Mouse (Mus musculus) embryonic facial prominence, embryonic 14.5 days (tissue): ENCODE measurements around the gene Kidins220. TPM values are rescaled to one million over a fixed set of nuclear protein-coding genes. Genes with fewer than 3 reads are reported as not detected.

Experiments used
- ATAC-seq: fragments of 200-750 bp; cut with Nextera tagmentation; 2 replicates; pipeline ENCODE4 v1.8.0; 2017; ENCODE audit warnings: low read depth, moderate number of reproducible peaks, moderate TSS enrichment
- DNase-seq: peaks from one replicate; pipeline ENCODE4 v3.0.0-alpha.2; 2015; ENCODE audit warnings: low spot score
- H3K27ac ChIP-seq: fragments of 300-500 bp; sonication (generic); replicated peaks from 2 replicates; pipeline ENCODE4 v1.5.1; 2014; ENCODE audit warnings: low read depth, mild to moderate bottlenecking, low read length, moderate library complexity
- H3K27me3 ChIP-seq: fragments of 300-500 bp; sonication (generic); replicated peaks from 2 replicates; pipeline ENCODE4 v1.6.1; 2014; ENCODE audit warnings: low read length; ENCODE audit not compliant: control insufficient read depth, insufficient read depth
- H3K36me3 ChIP-seq: fragments of 300-500 bp; sonication (generic); 2 replicates; pipeline ENCODE4 v1.6.1; 2014; ENCODE audit warnings: low read length, mixed read lengths; ENCODE audit not compliant: control insufficient read depth, insufficient read depth
- H3K4me1 ChIP-seq: fragments of 300-500 bp; sonication (generic); 2 replicates; pipeline ENCODE4 v1.6.1; 2014; ENCODE audit warnings: antibody characterized with exemption, low read length; ENCODE audit not compliant: control insufficient read depth, insufficient read depth
- H3K4me2 ChIP-seq: fragments of 300-500 bp; sonication (generic); 2 replicates; pipeline ENCODE4 v1.6.1; 2014; ENCODE audit warnings: low read depth, mild to moderate bottlenecking, low read length, moderate library complexity, mixed read lengths
- H3K4me3 ChIP-seq: fragments of 300-500 bp; sonication (generic); 2 replicates; pipeline ENCODE4 v1.5.1; 2014; ENCODE audit warnings: low read depth, mild to moderate bottlenecking, low read length
- H3K9ac ChIP-seq: fragments of 300-500 bp; sonication (generic); 2 replicates; pipeline ENCODE4 v1.6.1; 2014; ENCODE audit warnings: low read depth, mild to moderate bottlenecking, low read length, moderate library complexity, mixed read lengths
- H3K9me3 ChIP-seq: fragments of 300-500 bp; sonication (generic); 2 replicates; pipeline ENCODE4 v1.6.1; 2016; ENCODE audit warnings: low read length; ENCODE audit not compliant: control insufficient read depth
- WGBS: fragments of 180-500 bp; shearing (Covaris S2); extraction: QIAGEN DNeasy Blood & Tissue Kit; methylation state at CpG from one replicate; pipeline ENCODE4 v1.1.7; 2014; 5-methylcytosine and 5-hydroxymethylcytosine counted together
- polyA plus RNA-seq: library from polyadenylated mRNA; unstranded; fragments of >200 nt; fragmentation: Nextera tagmentation; extraction: Ambion mirVana; gene quantifications from 2 replicates; pipeline ENCODE4 v1.2.1, GENCODE M21; 2014

Gene Kidins220
- polyA plus RNA-seq = 38.4 and 42.1 TPM in 2 replicates

- Histone ChIP-seq H3K36me3 (no peaks in the 10 kb centered on the region), H3K4me1 (peaks cover 6% of the 10 kb centered on the region; the same call in 1 of the 2 replicates), H3K4me2 (peak within 1 kb of the TSS; percentile 68), H3K27ac (peak within 1 kb of the TSS; percentile 84), H3K9me3 (no peaks in the 10 kb centered on the region), H3K4me3 (peak within 1 kb of the TSS; percentile 84), H3K27me3 (no peaks in the 10 kb centered on the region), H3K9ac (peak within 1 kb of the TSS; percentile 72)
- DNase-seq = peak; percentile 95
- ATAC-seq = peak; percentile 93
- WGBS = 15% methylated on average over 29 of the region's 29 CpGs
These were observed at the start of gene Kidins220 for GRCm38 (mm10) chr12:24974446-24975114. Kidins220 (plus strand) TSS chr12:24974925.

GRCm38 (mm10) chr12:24925276-24925675 is 49.4 kb upstream of the Kidins220 start:
- ATAC-seq (no peak), DNase-seq (no peak)
- Histone ChIP-seq H3K27ac (no peak overlapping the region), H3K36me3 (0 out of 2 replicates have a peak, but pooled peaks cover 8% of the 10 kb centered on the region), H3K9me3 (no peaks in the 10 kb centered on the region), H3K27me3 (no peaks in the 10 kb centered on the region), H3K9ac (no peak overlapping the region), H3K4me1 (no peaks in the 10 kb centered on the region), H3K4me3 (no peak overlapping the region), H3K4me2 (no peak overlapping the region)
- WGBS = 74% methylated on average over 5 of the region's 5 CpGs

GRCm38 (mm10) chr12:24925684-24926083 is 49.0 kb upstream of the Kidins220 start:
- peak; percentile 67 for DNase-seq
- no peaks in the 10 kb centered on the region for H3K9me3 ChIP-seq
- 23% methylated on average over 4 of the region's 4 CpGs for WGBS

DNA sequence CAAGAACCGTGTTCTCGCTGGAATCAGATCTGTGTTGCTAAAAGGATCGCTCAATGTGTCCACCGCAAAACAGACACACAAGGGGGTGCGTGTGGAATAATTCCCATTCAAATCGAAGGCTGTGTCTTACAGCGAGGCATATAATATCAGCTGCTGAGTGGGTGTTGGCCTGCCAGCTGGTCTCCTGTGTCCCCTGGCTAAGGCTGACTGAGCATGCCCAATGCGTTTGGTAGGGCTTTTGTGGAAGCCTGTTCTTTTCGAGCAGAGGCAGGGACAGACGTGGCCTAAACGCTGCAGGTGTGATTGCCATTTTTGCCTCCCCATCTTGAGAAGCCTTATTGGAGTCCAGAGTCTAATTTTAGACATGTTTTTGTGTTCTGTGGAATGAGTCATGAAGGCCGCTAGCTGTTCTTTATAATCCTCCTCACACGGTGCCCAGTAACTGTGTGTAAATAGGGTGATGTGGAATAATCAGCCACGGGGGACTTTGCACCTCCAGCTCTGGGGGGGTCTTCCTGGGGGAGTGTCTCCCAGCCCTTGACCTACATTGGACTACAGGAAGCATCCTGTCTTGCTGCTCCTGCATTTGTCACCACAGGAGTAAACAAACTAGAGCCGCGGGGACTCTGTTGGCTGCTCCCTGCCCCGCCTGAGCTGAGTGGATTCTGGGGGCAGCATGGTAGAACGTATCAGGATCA is 46.5 kb upstream of the Kidins220 start:
- DNase-seq (peak; percentile 24), ATAC-seq (no peak)
- Histone ChIP-seq H3K4me3 (no peak overlapping the region), H3K4me1 (0 out of 2 replicates have a peak, but pooled peaks cover 3% of the 10 kb centered on the region), H3K27ac (0 out of 2 replicates have a peak overlapping the region, but pooled peaks have one; percentile 6), H3K9me3 (no peaks in the 10 kb centered on the region), H3K27me3 (no peaks in the 10 kb centered on the region), H3K9ac (no peak overlapping the region; the same call in 1 of the 2 replicates), H3K36me3 (0 out of 2 replicates have a peak, but pooled peaks cover 8% of the 10 kb centered on the region), H3K4me2 (no peak overlapping the region)
- WGBS = 73% methylated on average over 18 of the region's 18 CpGs

More at GRCm38 (mm10) chr12:24925684-24926083, 49.0 kb upstream of the Kidins220 start:
- no peaks in the 10 kb centered on the region for H3K4me1 ChIP-seq
- 0 out of 2 replicates have a peak, but pooled peaks have one; percentile 39 for ATAC-seq
- H3K4me2 ChIP-seq = no peak overlapping the region
- H3K9ac ChIP-seq = no peak overlapping the region
- no peak overlapping the region for H3K4me3 ChIP-seq
- no peaks in the 10 kb centered on the region for H3K27me3 ChIP-seq
- H3K27ac ChIP-seq = no peak overlapping the region
- H3K36me3 ChIP-seq = 0 out of 2 replicates have a peak, but pooled peaks cover 8% of the 10 kb centered on the region

GRCm38 (mm10) chr12:24929043-24929442 is 45.7 kb upstream of the Kidins220 start:
- Histone ChIP-seq H3K4me3 (no peak overlapping the region), H3K27ac (0 out of 2 replicates have a peak overlapping the region, but pooled peaks have one; percentile 6)
- no peak for DNase-seq

GRCm38 (mm10) chr12:24930760-24931159 is 44.0 kb upstream of the Kidins220 start:
- WGBS = 83% methylated on average over 3 of the region's 3 CpGs
- no peak overlapping the region for H3K27ac ChIP-seq

More at GRCm38 (mm10) chr12:24929043-24929442, 45.7 kb upstream of the Kidins220 start:
- Histone ChIP-seq H3K9ac (no peak overlapping the region), H3K4me1 (0 out of 2 replicates have a peak, but pooled peaks cover 3% of the 10 kb centered on the region), H3K4me2 (no peak overlapping the region), H3K27me3 (no peaks in the 10 kb centered on the region), H3K9me3 (no peaks in the 10 kb centered on the region), H3K36me3 (0 out of 2 replicates have a peak, but pooled peaks cover 8% of the 10 kb centered on the region)
- ATAC-seq = no peak
- 83% methylated on average over 7 of the region's 7 CpGs for WGBS

DNA sequence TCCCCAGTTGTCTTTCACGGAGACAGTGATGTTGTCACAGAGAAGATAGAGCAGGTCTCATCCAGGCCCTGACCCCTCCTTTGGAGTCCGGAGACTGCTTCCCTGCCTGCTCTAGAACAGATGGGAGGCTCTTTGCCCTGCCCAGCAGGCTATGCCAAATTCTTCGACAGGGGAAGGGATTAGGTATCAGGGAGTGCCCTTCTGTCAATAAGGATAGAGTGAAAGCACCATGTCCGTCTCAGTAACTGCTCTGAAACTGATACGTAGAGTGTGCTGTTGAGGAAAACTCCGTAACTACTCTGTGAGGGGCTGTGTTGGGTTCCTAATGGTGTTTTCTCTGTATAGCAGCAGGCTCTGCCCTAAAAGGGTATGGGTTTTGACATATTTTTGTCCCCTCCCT is 42.6 kb upstream of the Kidins220 start:
- ATAC-seq = no peak
- H3K4me3 ChIP-seq = no peak overlapping the region
- H3K27ac ChIP-seq = no peak overlapping the region
- no peaks in the 10 kb centered on the region for H3K27me3 ChIP-seq
- 0 out of 2 replicates have a peak, but pooled peaks cover 3% of the 10 kb centered on the region for H3K4me1 ChIP-seq
- no peak overlapping the region for H3K9ac ChIP-seq
- 62% methylated on average over 6 of the region's 6 CpGs for WGBS
- no peaks in the 10 kb centered on the region for H3K9me3 ChIP-seq
- no peak overlapping the region for H3K4me2 ChIP-seq
- DNase-seq = peak; percentile 36
- 0 out of 2 replicates have a peak, but pooled peaks cover 11% of the 10 kb centered on the region for H3K36me3 ChIP-seq

More at GRCm38 (mm10) chr12:24930760-24931159, 44.0 kb upstream of the Kidins220 start:
- DNase-seq = no peak
- ATAC-seq = no peak
- H3K9me3 ChIP-seq = no peaks in the 10 kb centered on the region
- no peaks in the 10 kb centered on the region for H3K27me3 ChIP-seq
- H3K4me1 ChIP-seq = 0 out of 2 replicates have a peak, but pooled peaks cover 3% of the 10 kb centered on the region
- 0 out of 2 replicates have a peak, but pooled peaks cover 13% of the 10 kb centered on the region for H3K36me3 ChIP-seq
- no peak overlapping the region for H3K4me3 ChIP-seq
- H3K9ac ChIP-seq = no peak overlapping the region
- H3K4me2 ChIP-seq = no peak overlapping the region

GRCm38 (mm10) chr12:24933206-24933775 is 41.4 kb upstream of the Kidins220 start:
- 87% methylated on average over 1 of the region's 1 CpGs for WGBS
- H3K9ac ChIP-seq = no peak overlapping the region
- peak; percentile 31; the same call in 1 of the 2 replicates for ATAC-seq

More at GRCm38 (mm10) chr12:24933206-24933775, 41.4 kb upstream of the Kidins220 start:
- peak; percentile 17 for DNase-seq
- Histone ChIP-seq H3K4me3 (no peak overlapping the region), H3K9me3 (no peaks in the 10 kb centered on the region), H3K27me3 (no peaks in the 10 kb centered on the region), H3K4me1 (0 out of 2 replicates have a peak, but pooled peaks cover 3% of the 10 kb centered on the region), H3K4me2 (no peak overlapping the region), H3K36me3 (0 out of 2 replicates have a peak, but pooled peaks cover 10% of the 10 kb centered on the region), H3K27ac (no peak overlapping the region)
